In genomic region chr4:134681819-134682218, GRCm38 (mm10) we compare ENCODE assay signal across 21 mouse cellular contexts. TPM values are rescaled to one million over a fixed set of nuclear protein-coding genes. Genes with fewer than 3 reads are reported as not detected.
DNase-seq lines count a peak whose midpoint lies in the region; ATAC-seq and TF ChIP-seq lines count a peak whose summit lies in the region.
"Had no signal": no experiment of that assay in that cellular context is flagged by ENCODE, and none has a peak within 500 bp of the region (broad histone marks: within the 10 kb centered on the region; RNA-seq: fewer than 3 reads in every experiment).

No protein-coding gene starts in this region.

- peak; percentile 40; the same call in 1 of the 2 replicates for TF ChIP-seq CTCF in testis, adult 2 months (IDR thresholded peaks at IDR 0.05; ENCODE audit: control insufficient read depth, insufficient read depth, insufficient replicate concordance, low read depth, low read length)
- peak; percentile 28; the same call in 1 of the 2 replicates for TF ChIP-seq CTCF in stomach, postnatal 0 days (IDR thresholded peaks at IDR 0.05; ENCODE audit: low read depth)

- 85% methylated on average over 7 of the region's 7 CpGs for WGBS in embryonic facial prominence, embryonic 13.5 days
- WGBS in embryonic facial prominence, embryonic 10.5 days = 90% methylated on average over 7 of the region's 7 CpGs
- WGBS in limb, embryonic 12.5 days = 93% methylated on average over 7 of the region's 7 CpGs
- 87% methylated on average over 7 of the region's 7 CpGs for WGBS in limb, embryonic 10.5 days
- WGBS in stomach, postnatal 0 days = 93% methylated on average over 7 of the region's 7 CpGs
- WGBS in kidney, embryonic 16.5 days = 85% methylated on average over 7 of the region's 7 CpGs

- 0 out of 2 replicates have a peak overlapping the region, but pooled peaks have one; percentile 79 for H3K27ac ChIP-seq in embryonic facial prominence, embryonic 13.5 days
- no peak overlapping the region for H3K27ac ChIP-seq in embryonic facial prominence, embryonic 10.5 days (replicated peaks)
- 0 out of 2 replicates have a peak overlapping the region, but pooled peaks have one; percentile 62 for H3K27ac ChIP-seq in limb, embryonic 12.5 days
- no peak overlapping the region for H3K27ac ChIP-seq in limb, embryonic 10.5 days
- no peak overlapping the region for H3K27ac ChIP-seq in testis, adult 2 months (ENCODE audit: control insufficient read depth, insufficient read depth, low read depth, low read length)
- no peak overlapping the region for H3K27ac ChIP-seq in stomach, postnatal 0 days (replicated peaks)
- H3K27ac ChIP-seq in kidney, embryonic 16.5 days (ENCODE audit: low read length) = no peak overlapping the region
- H3K27ac ChIP-seq: forebrain, embryonic 10.5 days; liver, embryonic 15.5 days; midbrain, embryonic 12.5 days had no signal

- peaks cover 6% of the 10 kb centered on the region; the same call in 1 of the 2 replicates for H3K9me3 ChIP-seq in embryonic facial prominence, embryonic 13.5 days
- H3K9me3 ChIP-seq in embryonic facial prominence, embryonic 10.5 days = peaks cover 12% of the 10 kb centered on the region; the same call in 1 of the 2 replicates
- peaks cover 10% of the 10 kb centered on the region for H3K9me3 ChIP-seq in limb, embryonic 12.5 days
- H3K9me3 ChIP-seq in limb, embryonic 10.5 days (replicated peaks) = peaks cover 3% of the 10 kb centered on the region
- H3K9me3 ChIP-seq in stomach, postnatal 0 days (ENCODE audit: control insufficient read depth, low read length) = no peaks in the 10 kb centered on the region
- peaks cover 10% of the 10 kb centered on the region; the same call in 1 of the 2 replicates for H3K9me3 ChIP-seq in kidney, embryonic 16.5 days (ENCODE audit: low read length)
- H3K9me3 ChIP-seq: embryonic facial prominence, embryonic 15.5 days; G1E had no signal

- no peaks in the 10 kb centered on the region for H3K27me3 ChIP-seq in embryonic facial prominence, embryonic 13.5 days
- 0 out of 2 replicates have a peak, but pooled peaks cover 13% of the 10 kb centered on the region for H3K27me3 ChIP-seq in embryonic facial prominence, embryonic 10.5 days (replicated peaks; ENCODE audit: low read depth, poor library complexity, severe bottlenecking)
- no peaks in the 10 kb centered on the region for H3K27me3 ChIP-seq in limb, embryonic 12.5 days
- H3K27me3 ChIP-seq in limb, embryonic 10.5 days (ENCODE audit: low read depth, poor library complexity, severe bottlenecking) = no peaks in the 10 kb centered on the region
- H3K27me3 ChIP-seq in testis, adult 2 months (ENCODE audit: control insufficient read depth, insufficient read depth, low read length) = no peaks in the 10 kb centered on the region
- H3K27me3 ChIP-seq in stomach, postnatal 0 days (ENCODE audit: control insufficient read depth, insufficient read depth, low read length) = no peaks in the 10 kb centered on the region
- no peaks in the 10 kb centered on the region for H3K27me3 ChIP-seq in kidney, embryonic 16.5 days (ENCODE audit: insufficient read depth, low read length)
- H3K27me3 ChIP-seq: embryonic facial prominence, embryonic 15.5 days; heart, embryonic 12.5 days; liver, embryonic 15.5 days had no signal

- no peak for TF ChIP-seq POLR2A in testis, adult 2 months (IDR thresholded peaks at IDR 0.05; ENCODE audit: control insufficient read depth, low read depth, low read length)

- H3K36me3 ChIP-seq in embryonic facial prominence, embryonic 13.5 days = no peaks in the 10 kb centered on the region
- peaks cover 5% of the 10 kb centered on the region; the same call in 1 of the 2 replicates for H3K36me3 ChIP-seq in embryonic facial prominence, embryonic 10.5 days (replicated peaks)
- H3K36me3 ChIP-seq in limb, embryonic 12.5 days = no peaks in the 10 kb centered on the region
- peaks cover 6% of the 10 kb centered on the region; the same call in 1 of the 2 replicates for H3K36me3 ChIP-seq in limb, embryonic 10.5 days
- H3K36me3 ChIP-seq in testis, adult 2 months (ENCODE audit: control insufficient read depth, insufficient read depth, low read length) = no peaks in the 10 kb centered on the region
- no peaks in the 10 kb centered on the region for H3K36me3 ChIP-seq in stomach, postnatal 0 days (ENCODE audit: control insufficient read depth, insufficient read depth, low read length)
- no peaks in the 10 kb centered on the region for H3K36me3 ChIP-seq in kidney, embryonic 16.5 days (ENCODE audit: insufficient read depth, low read length)
- H3K36me3 ChIP-seq: embryonic facial prominence, embryonic 15.5 days; G1E; liver, embryonic 15.5 days; midbrain, embryonic 12.5 days had no signal

- peaks cover 34% of the 10 kb centered on the region for H3K4me1 ChIP-seq in embryonic facial prominence, embryonic 13.5 days
- peaks cover 49% of the 10 kb centered on the region for H3K4me1 ChIP-seq in embryonic facial prominence, embryonic 10.5 days
- peaks cover 39% of the 10 kb centered on the region for H3K4me1 ChIP-seq in limb, embryonic 12.5 days (replicated peaks)
- H3K4me1 ChIP-seq in limb, embryonic 10.5 days = peaks cover 34% of the 10 kb centered on the region
- H3K4me1 ChIP-seq in testis, adult 2 months (ENCODE audit: control insufficient read depth, insufficient read depth, low read length) = peaks cover 8% of the 10 kb centered on the region
- H3K4me1 ChIP-seq in stomach, postnatal 0 days (replicated peaks; ENCODE audit: control insufficient read depth, insufficient read depth) = peaks cover 2% of the 10 kb centered on the region
- peaks cover 31% of the 10 kb centered on the region for H3K4me1 ChIP-seq in kidney, embryonic 16.5 days (ENCODE audit: insufficient read depth, low read length)

- H3K4me2 ChIP-seq in embryonic facial prominence, embryonic 13.5 days = no peak overlapping the region
- H3K4me2 ChIP-seq in limb, embryonic 12.5 days = no peak overlapping the region
- H3K4me2 ChIP-seq in stomach, postnatal 0 days (replicated peaks; ENCODE audit: low read depth) = no peak overlapping the region
- H3K4me2 ChIP-seq in kidney, embryonic 16.5 days (replicated peaks; ENCODE audit: low read depth, low read length) = no peak overlapping the region
- H3K4me2 ChIP-seq: embryonic facial prominence, embryonic 15.5 days; heart, embryonic 12.5 days; liver, embryonic 15.5 days; midbrain, embryonic 12.5 days had no signal

- ATAC-seq in embryonic facial prominence, embryonic 13.5 days (ENCODE audit: insufficient number of reproducible peaks, insufficient read depth, low FRiP score, low TSS enrichment, low read depth) = no peak
- no peak for ATAC-seq in limb, embryonic 12.5 days (ENCODE audit: insufficient number of reproducible peaks, insufficient read depth, low FRiP score, low TSS enrichment, low read depth)
- ATAC-seq in stomach, postnatal 0 days (ENCODE audit: low FRiP score, low TSS enrichment) = no peak
- no peak for ATAC-seq in kidney, embryonic 16.5 days (ENCODE audit: low FRiP score, low TSS enrichment)

- no peak overlapping the region for H3K9ac ChIP-seq in embryonic facial prominence, embryonic 13.5 days
- H3K9ac ChIP-seq in limb, embryonic 12.5 days (replicated peaks) = no peak overlapping the region
- no peak overlapping the region for H3K9ac ChIP-seq in stomach, postnatal 0 days (ENCODE audit: low read length)
- H3K9ac ChIP-seq in kidney, embryonic 16.5 days (replicated peaks; ENCODE audit: low read length) = no peak overlapping the region
- H3K9ac ChIP-seq: embryonic facial prominence, embryonic 15.5 days; heart, embryonic 12.5 days; liver, embryonic 15.5 days; midbrain, embryonic 12.5 days had no signal

- DNase-seq in embryonic facial prominence, embryonic 10.5 days (ENCODE audit: low spot score) = no peak
- DNase-seq in limb, embryonic 10.5 days (ENCODE audit: low spot score) = no peak
- DNase-seq in testis, postnatal 10 days (ENCODE audit: low spot score) = no peak
- DNase-seq in stomach, postnatal 0 days (ENCODE audit: low spot score) = no peak
- DNase-seq: adrenal gland, adult 2 months; cerebellum, adult 8-10 months; kidney, adult 2 months; layer of hippocampus, postnatal 36 days; left cerebral cortex, postnatal 4 days; lung, postnatal 4 days; right cerebral cortex, adult 18-20 months had no signal

- H3K4me3 ChIP-seq in embryonic facial prominence, embryonic 13.5 days = no peak overlapping the region
- no peak overlapping the region for H3K4me3 ChIP-seq in embryonic facial prominence, embryonic 10.5 days
- H3K4me3 ChIP-seq in limb, embryonic 12.5 days (replicated peaks) = no peak overlapping the region
- no peak overlapping the region for H3K4me3 ChIP-seq in limb, embryonic 10.5 days
- H3K4me3 ChIP-seq in testis, adult 2 months (ENCODE audit: control insufficient read depth, low read depth, low read length) = no peak overlapping the region
- no peak overlapping the region for H3K4me3 ChIP-seq in stomach, postnatal 0 days (ENCODE audit: low read depth, low read length)
- H3K4me3 ChIP-seq in kidney, embryonic 16.5 days (ENCODE audit: low read length) = no peak overlapping the region
- H3K4me3 ChIP-seq: embryonic facial prominence, embryonic 15.5 days; forebrain, embryonic 10.5 days; heart, embryonic 12.5 days; liver, embryonic 15.5 days; midbrain, embryonic 12.5 days had no signal

- TF ChIP-seq EP300 in stomach, postnatal 0 days (optimal IDR thresholded peaks at IDR 0.05) = no peak

RNA-seq across cellular contexts. Expression of gene Man1c1, which starts 22.3 kb away (rescaled TPM):
- 2.4 and 2.7 TPM in 2 replicates for polyA plus RNA-seq in embryonic facial prominence, embryonic 13.5 days (2015; fragmentation: Nextera tagmentation; extraction: Ambion mirVana)
- polyA plus RNA-seq in embryonic facial prominence, embryonic 10.5 days (2016; fragmentation: Nextera tagmentation; extraction: Ambion mirVana) = 2.6 and 2.8 TPM in 2 replicates
- 2.9 and 3.4 TPM in 2 replicates for polyA plus RNA-seq in limb, embryonic 12.5 days (2016; fragmentation: Nextera tagmentation; extraction: Ambion mirVana)
- polyA plus RNA-seq in limb, embryonic 10.5 days (2016; fragmentation: Nextera tagmentation; extraction: Ambion mirVana) = 1.6 and 2.0 TPM in 2 replicates
- polyA plus RNA-seq in testis, adult 2 months (2012; rRNA removed) = 0.87 and 0.95 TPM in 2 replicates
- polyA plus RNA-seq in stomach, postnatal 0 days (2015; fragmentation: Nextera tagmentation; extraction: Ambion mirVana) = 1.5 TPM in 2 replicates
- polyA plus RNA-seq in kidney, embryonic 16.5 days (2015; fragmentation: Nextera tagmentation; extraction: Ambion mirVana) = 3.5 and 3.7 TPM in 2 replicates
- polyA plus RNA-seq: G1E had no signal

Comparison
In these comparisons a context has a peak if more than half of its experiments do, and no peak if none do; other contexts are left out.
1. H3K27ac ChIP-seq: peak in embryonic facial prominence, embryonic 13.5 days (single experiment) and limb, embryonic 12.5 days (single experiment); none in embryonic facial prominence, embryonic 10.5 days (single experiment), limb, embryonic 10.5 days (single experiment), testis, adult 2 months (single experiment), stomach, postnatal 0 days (single experiment) and kidney, embryonic 16.5 days (single experiment).